Mouse (Mus musculus) hindbrain, embryonic 10.5 days (tissue): ENCODE measurements around the gene Tymp. TPM values are rescaled to one million over a fixed set of nuclear protein-coding genes. Genes with fewer than 3 reads are reported as not detected.

ENCODE experiments used
- DNase-seq: peaks from one replicate; pipeline ENCODE4 v3.0.0-alpha.2; 2017; ENCODE audit warnings: low spot score
- H3K27ac ChIP-seq: fragments of 300-500 bp; sonication (generic); 2 replicates; pipeline ENCODE4 v1.5.1; 2016; ENCODE audit warnings: mild to moderate bottlenecking, moderate library complexity
- H3K27me3 ChIP-seq: fragments of 300-500 bp; sonication (generic); 2 replicates; pipeline ENCODE4 v1.6.1; 2016; ENCODE audit warnings: mild to moderate bottlenecking; ENCODE audit not compliant: poor library complexity, insufficient read depth, severe bottlenecking
- H3K36me3 ChIP-seq: fragments of 300-500 bp; sonication (generic); 2 replicates; pipeline ENCODE4 v1.6.1; 2016; ENCODE audit warnings: mild to moderate bottlenecking, moderate library complexity
- H3K4me1 ChIP-seq: fragments of 300-500 bp; sonication (generic); replicated peaks from 2 replicates; pipeline ENCODE4 v1.6.1; 2016; ENCODE audit warnings: mild to moderate bottlenecking
- H3K4me3 ChIP-seq: fragments of 300-500 bp; sonication (generic); 2 replicates; pipeline ENCODE4 v1.5.1; 2016; ENCODE audit warnings: mild to moderate bottlenecking, moderate library complexity
- H3K9me3 ChIP-seq: fragments of 300-500 bp; sonication (generic); 2 replicates; pipeline ENCODE4 v1.6.1; 2016; ENCODE audit warnings: mild to moderate bottlenecking, moderate library complexity
- WGBS: fragments of 180-500 bp; shearing (Covaris S2); methylation state at CpG from one replicate; pipeline ENCODE4 v1.1.7; 2016; 5-methylcytosine and 5-hydroxymethylcytosine counted together
- polyA plus RNA-seq: library from polyadenylated mRNA; unstranded; fragments of >200 nt; fragmentation: Nextera tagmentation; extraction: Ambion mirVana; gene quantifications from 2 replicates; pipeline ENCODE4 v1.2.1, GENCODE M21; 2016

Gene Tymp
- polyA plus RNA-seq, 1 experiment from 2014 or later = 2.1 TPM

DNA sequence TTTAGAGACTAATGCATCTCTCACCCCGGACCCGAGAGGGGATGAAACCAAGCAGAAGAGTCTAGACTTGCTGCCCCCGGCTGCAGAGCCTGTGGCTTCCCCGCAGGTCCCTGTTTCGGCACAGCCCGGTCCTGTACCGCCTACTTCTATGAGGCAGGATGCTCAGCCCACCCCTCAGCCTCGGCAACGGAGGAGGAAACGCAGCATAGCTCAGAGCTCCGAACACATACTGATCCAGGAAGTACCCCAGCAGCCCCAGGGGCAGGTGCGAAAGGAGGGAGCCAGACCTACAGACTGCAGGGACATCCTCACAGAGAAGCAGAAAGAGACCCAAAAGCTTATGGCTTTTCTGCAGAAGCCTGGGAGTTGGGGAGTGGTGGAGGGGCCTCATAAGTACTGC lies 10.3 kb upstream of the Tymp start:
- no peak overlapping the region for H3K4me3 ChIP-seq
- DNase-seq = no peak
- WGBS = 46% methylated on average over 12 of the region's 12 CpGs
- no peak overlapping the region for H3K27ac ChIP-seq
- H3K4me1 ChIP-seq = peaks cover 7% of the 10 kb centered on the region; the same call in 1 of the 2 replicates
- no peaks in the 10 kb centered on the region for H3K36me3 ChIP-seq
- H3K27me3 ChIP-seq = peaks cover 27% of the 10 kb centered on the region
- no peaks in the 10 kb centered on the region for H3K9me3 ChIP-seq

DNA sequence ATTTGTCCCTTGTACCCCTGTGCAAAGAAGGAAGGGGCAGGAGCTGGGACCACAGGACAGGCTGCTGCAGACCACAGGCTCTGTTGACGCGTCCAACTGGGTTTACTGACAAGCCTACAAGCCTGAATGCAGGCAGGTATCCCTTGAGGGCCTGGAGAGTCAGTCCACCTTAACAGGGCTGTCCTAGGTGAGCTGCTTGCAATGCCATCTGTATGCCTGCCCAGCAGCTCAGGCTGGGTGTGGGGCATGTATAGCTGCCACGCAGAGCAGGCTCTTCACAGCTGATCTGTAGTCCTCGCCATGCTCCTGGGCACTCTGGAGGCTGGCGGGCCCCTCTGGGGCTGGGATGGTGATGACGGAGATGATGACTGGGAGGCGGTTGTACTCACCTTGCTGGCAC lies 7.8 kb upstream of the Tymp start, which contains the start of gene Klhdc7b:
TSS of gene Klhdc7b (plus strand) at position 301 of the 400 bp plus-strand sequence.
- no peaks in the 10 kb centered on the region for H3K36me3 ChIP-seq
- WGBS = 86% methylated on average over 7 of the region's 7 CpGs
- DNase-seq = no peak
- H3K27me3 ChIP-seq = peaks cover 51% of the 10 kb centered on the region
- H3K27ac ChIP-seq = no peak within 1 kb of the TSS
- no peak within 1 kb of the TSS for H3K4me3 ChIP-seq
- H3K9me3 ChIP-seq = no peaks in the 10 kb centered on the region
- H3K4me1 ChIP-seq = peaks cover 7% of the 10 kb centered on the region; the same call in 1 of the 2 replicates

DNA sequence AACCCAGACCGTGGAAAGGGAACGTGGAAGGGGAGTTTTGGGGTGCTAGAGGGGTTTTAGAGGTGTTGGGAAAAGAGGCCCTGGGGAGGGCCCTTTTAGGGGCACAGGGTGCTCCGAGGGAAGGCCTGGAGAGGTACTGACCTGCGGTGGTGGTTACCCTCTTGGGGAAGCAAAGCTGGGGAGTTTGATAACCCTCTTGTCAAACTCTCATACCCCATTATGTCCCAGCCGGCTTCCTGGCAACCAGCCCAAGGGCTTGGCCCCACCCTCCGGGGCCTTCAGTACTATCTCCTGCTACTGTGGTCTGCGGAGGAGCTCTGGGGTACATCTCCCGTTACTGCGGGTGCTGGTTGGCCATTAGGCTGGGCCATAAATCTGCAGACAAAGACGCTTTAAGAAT lies 2.6 kb upstream of the Tymp start:
- H3K4me1 ChIP-seq = peaks cover 31% of the 10 kb centered on the region
- 10% methylated on average over 10 of the region's 10 CpGs for WGBS
- peak overlapping the region; percentile 55 for H3K4me3 ChIP-seq
- no peak for DNase-seq
- H3K27me3 ChIP-seq = peaks cover 78% of the 10 kb centered on the region
- H3K9me3 ChIP-seq = no peaks in the 10 kb centered on the region
- H3K36me3 ChIP-seq = no peaks in the 10 kb centered on the region
- peak overlapping the region; percentile 73; the same call in 1 of the 2 replicates for H3K27ac ChIP-seq

DNA sequence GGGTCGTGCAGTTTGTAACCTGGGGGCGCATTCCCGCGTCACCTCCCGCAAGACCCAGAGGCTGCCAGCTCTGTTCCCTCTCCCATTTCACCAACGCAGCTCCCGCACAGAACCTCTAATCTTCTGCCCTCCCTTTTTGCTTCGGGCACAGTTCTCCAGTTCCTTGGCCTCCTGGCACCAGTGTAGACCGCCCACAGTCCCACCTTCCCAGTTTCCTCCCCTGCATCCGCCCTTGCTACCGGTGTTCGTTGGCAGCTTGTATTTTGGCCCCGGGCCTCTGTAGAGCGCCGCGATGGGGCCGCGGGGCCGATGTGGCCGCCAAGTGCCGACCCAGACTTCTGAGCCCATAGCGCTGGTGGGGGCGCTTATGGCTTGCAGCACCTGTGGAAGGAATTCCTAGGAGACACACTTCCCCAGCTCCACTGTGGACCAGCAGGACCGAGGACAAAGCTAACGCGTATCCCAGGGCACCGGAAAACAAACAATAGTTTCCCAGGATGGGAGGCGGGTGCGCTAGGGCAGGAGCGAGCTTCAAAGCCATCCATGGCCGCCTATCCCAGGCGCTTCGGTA lies 2.1 kb upstream of the Tymp start, which contains the start of gene Odf3b:
TSS of gene Odf3b (minus strand) at position 452 of the 571 bp plus-strand sequence.
- H3K9me3 ChIP-seq = no peaks in the 10 kb centered on the region
- 1% methylated on average over 33 of the region's 33 CpGs for WGBS

DNA sequence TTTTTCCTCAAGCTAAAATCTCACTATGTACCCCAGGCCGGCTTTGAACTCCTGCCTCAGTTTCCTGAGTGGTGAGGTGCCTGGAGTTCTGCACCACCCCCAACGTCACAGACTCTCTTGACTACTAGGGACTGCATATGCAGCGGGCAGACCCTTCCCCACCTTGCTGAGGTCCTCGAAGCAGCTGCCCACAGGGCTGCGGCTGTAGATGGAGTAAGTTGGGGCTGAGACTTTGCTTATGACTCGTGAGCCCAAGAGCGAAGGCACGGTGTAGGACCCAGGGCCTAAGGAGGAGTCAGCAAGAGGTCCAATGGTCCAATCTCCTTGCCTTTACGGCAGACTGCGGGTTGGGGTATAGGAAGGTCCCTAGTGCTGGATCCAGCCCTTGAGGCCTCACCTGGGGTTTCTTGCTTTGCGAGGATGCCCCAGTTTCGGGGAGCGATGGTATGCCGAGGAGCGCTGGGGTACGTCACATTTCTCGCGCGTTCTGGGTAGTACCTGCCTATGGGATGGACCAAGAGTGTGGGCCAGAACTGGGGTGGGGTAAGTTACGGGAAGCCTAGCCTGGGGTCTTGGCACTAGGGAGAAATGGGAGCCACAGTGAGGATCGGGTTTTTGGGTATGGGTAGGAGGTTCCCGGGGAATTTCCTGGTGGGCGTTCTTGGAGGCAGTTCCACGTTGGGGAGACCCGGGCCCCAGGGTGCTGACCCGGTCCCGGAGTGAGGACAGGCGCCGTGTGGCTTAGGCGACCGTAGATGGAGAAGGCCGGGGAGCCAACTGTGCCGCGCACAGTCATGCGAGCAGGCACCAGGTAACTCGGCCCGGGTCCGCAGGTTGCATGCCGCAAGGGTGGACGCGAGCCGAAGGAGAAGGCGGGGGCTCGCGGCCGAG lies 1.3 kb upstream of the Tymp start:
- Histone ChIP-seq H3K36me3 (no peaks in the 10 kb centered on the region), H3K9me3 (no peaks in the 10 kb centered on the region), H3K4me1 (peaks cover 39% of the 10 kb centered on the region), H3K4me3 (peak overlapping the region; percentile 55), H3K27ac (peak overlapping the region; percentile 73; the same call in 1 of the 2 replicates), H3K27me3 (peaks cover 76% of the 10 kb centered on the region)
- no peak for DNase-seq
- 11% methylated on average over 46 of the region's 46 CpGs for WGBS

More for the DNA sequence above, 2.1 kb upstream of the Tymp start, which contains the start of gene Odf3b:
- DNase-seq = peak; percentile 57
- H3K36me3 ChIP-seq = no peaks in the 10 kb centered on the region
- peak within 1 kb of the TSS; percentile 55 for H3K4me3 ChIP-seq
- H3K4me1 ChIP-seq = peaks cover 36% of the 10 kb centered on the region
- peaks cover 76% of the 10 kb centered on the region for H3K27me3 ChIP-seq
- peak within 1 kb of the TSS; percentile 73 for H3K27ac ChIP-seq

DNA sequence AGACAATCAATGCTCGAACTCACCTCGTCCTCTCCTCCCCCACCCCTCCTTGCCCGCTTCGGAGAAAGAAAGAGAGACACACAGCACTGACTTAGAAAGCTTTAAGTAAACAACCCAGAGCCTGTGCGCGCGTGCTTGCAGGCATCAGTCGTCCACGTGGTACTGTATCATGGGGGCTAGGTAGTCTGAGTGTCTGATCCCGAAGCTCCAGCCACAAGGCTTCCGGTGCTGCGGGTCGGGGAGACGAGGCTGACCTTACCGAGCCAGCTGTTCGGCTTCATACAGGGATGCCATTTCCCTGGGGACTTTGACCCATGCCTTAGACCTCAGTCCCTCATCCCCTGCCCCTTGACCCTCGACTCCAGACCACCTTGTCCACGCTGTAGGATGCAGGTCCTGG lies 523 bp upstream of the Tymp start:
- DNase-seq = no peak
- peak overlapping the region; percentile 23 for H3K4me3 ChIP-seq
- peaks cover 8% of the 10 kb centered on the region for H3K36me3 ChIP-seq
- peaks cover 47% of the 10 kb centered on the region for H3K4me1 ChIP-seq
- WGBS = 7% methylated on average over 18 of the region's 18 CpGs
- no peaks in the 10 kb centered on the region for H3K9me3 ChIP-seq
- H3K27ac ChIP-seq = no peak overlapping the region
- H3K27me3 ChIP-seq = peaks cover 69% of the 10 kb centered on the region

GRCm38 (mm10) chr15:89376040-89376439 lies 799 bp downstream of the Tymp start:
- H3K36me3 ChIP-seq = peaks cover 21% of the 10 kb centered on the region
- 77% methylated on average over 7 of the region's 7 CpGs for WGBS
- H3K27me3 ChIP-seq = peaks cover 57% of the 10 kb centered on the region
- no peaks in the 10 kb centered on the region for H3K9me3 ChIP-seq
- H3K27ac ChIP-seq = no peak overlapping the region
- no peak for DNase-seq
- H3K4me1 ChIP-seq = peaks cover 53% of the 10 kb centered on the region
- H3K4me3 ChIP-seq = no peak overlapping the region

GRCm38 (mm10) chr15:89374801-89375534 lies 1.9 kb downstream of the Tymp start:
- H3K27ac ChIP-seq = peak overlapping the region; percentile 95; the same call in 1 of the 2 replicates
- no peak for DNase-seq
- peaks cover 53% of the 10 kb centered on the region for H3K4me1 ChIP-seq

DNA sequence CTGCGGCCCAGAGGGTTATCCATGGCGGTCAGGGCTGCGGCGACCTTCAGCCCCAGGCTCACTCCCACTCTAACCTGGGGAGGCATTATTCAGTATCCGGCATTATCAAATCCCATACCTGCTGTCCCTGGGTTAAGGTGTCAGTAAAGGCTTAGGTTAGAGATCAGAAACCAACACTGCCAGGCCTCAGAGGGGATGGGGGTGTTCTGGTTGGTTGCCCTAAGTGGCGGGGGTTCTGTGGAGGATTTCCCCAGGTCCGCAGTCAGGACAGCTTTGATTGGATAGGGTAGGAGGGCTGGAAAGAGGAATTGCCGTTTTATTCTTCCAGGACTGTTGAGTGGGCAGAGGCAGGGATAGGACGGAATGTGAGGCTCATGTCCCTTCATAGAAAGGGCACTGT lies 2.5 kb downstream of the Tymp start:
- Histone ChIP-seq H3K27ac (peak overlapping the region; percentile 95), H3K4me1 (peaks cover 51% of the 10 kb centered on the region), H3K36me3 (peaks cover 38% of the 10 kb centered on the region), H3K9me3 (no peaks in the 10 kb centered on the region), H3K4me3 (peak overlapping the region; percentile 71), H3K27me3 (peaks cover 40% of the 10 kb centered on the region)
- no peak for DNase-seq
- 51% methylated on average over 9 of the region's 9 CpGs for WGBS

More at GRCm38 (mm10) chr15:89374801-89375534, 1.9 kb downstream of the Tymp start:
- H3K9me3 ChIP-seq = no peaks in the 10 kb centered on the region
- no peak overlapping the region for H3K4me3 ChIP-seq
- WGBS = 92% methylated on average over 17 of the region's 17 CpGs
- peaks cover 47% of the 10 kb centered on the region for H3K27me3 ChIP-seq
- H3K36me3 ChIP-seq = peaks cover 32% of the 10 kb centered on the region

GRCm38 (mm10) chr15:89373762-89374248 lies 3.0 kb downstream of the Tymp start, which contains the start of gene Sco2:
TSS of gene Sco2 (minus strand) at chr15:89373846.
- H3K27me3 ChIP-seq = peaks cover 35% of the 10 kb centered on the region
- WGBS = under 1% methylated on average over 42 of the region's 42 CpGs
- peaks cover 44% of the 10 kb centered on the region for H3K36me3 ChIP-seq
- peak within 1 kb of the TSS; percentile 71 for H3K4me3 ChIP-seq
- DNase-seq = peak; percentile 97
- H3K9me3 ChIP-seq = no peaks in the 10 kb centered on the region
- peak within 1 kb of the TSS; percentile 95 for H3K27ac ChIP-seq
- peaks cover 45% of the 10 kb centered on the region for H3K4me1 ChIP-seq

GRCm38 (mm10) chr15:89373027-89373761 lies 3.6 kb downstream of the Tymp start:
- peaks cover 29% of the 10 kb centered on the region for H3K27me3 ChIP-seq
- no peaks in the 10 kb centered on the region for H3K9me3 ChIP-seq
- DNase-seq = peak; percentile 79
- peaks cover 39% of the 10 kb centered on the region for H3K4me1 ChIP-seq
- WGBS = 3% methylated on average over 35 of the region's 35 CpGs
- peak overlapping the region; percentile 95 for H3K27ac ChIP-seq
- peak overlapping the region; percentile 71 for H3K4me3 ChIP-seq
- peaks cover 50% of the 10 kb centered on the region for H3K36me3 ChIP-seq

GRCm38 (mm10) chr15:89372536-89372935 lies 4.3 kb downstream of the Tymp start:
- 89% methylated on average over 7 of the region's 7 CpGs for WGBS
- H3K4me1 ChIP-seq = peaks cover 33% of the 10 kb centered on the region
- DNase-seq = no peak
- peaks cover 56% of the 10 kb centered on the region for H3K36me3 ChIP-seq
- peak overlapping the region; percentile 71 for H3K4me3 ChIP-seq
- H3K27me3 ChIP-seq = peaks cover 22% of the 10 kb centered on the region
- H3K27ac ChIP-seq = peak overlapping the region; percentile 95; the same call in 1 of the 2 replicates
- no peaks in the 10 kb centered on the region for H3K9me3 ChIP-seq
